Mouse (Mus musculus) hindbrain, postnatal 0 days (tissue): ENCODE data around the gene Fmr1. TPM values are rescaled to one million over a fixed set of nuclear protein-coding genes. Genes with fewer than 3 reads are reported as not detected.
"Not testable (repeated sequence)": the region's sequence is repeated elsewhere in the genome, so short reads cannot be mapped to it uniquely, and the experiment has no call there.

ENCODE experiments used
- ATAC-seq: fragments of 200-750 bp; cut with Nextera tagmentation; 2 replicates; pipeline ENCODE4 v1.8.0; 2017; ENCODE audit warnings: mild to moderate bottlenecking, moderate TSS enrichment, moderate library complexity
- DNase-seq: peaks from one replicate; pipeline ENCODE4 v3.0.0-alpha.2; 2015; ENCODE audit warnings: low spot score
- H3K27ac ChIP-seq: fragments of 300-500 bp; sonication (generic); 2 replicates; pipeline ENCODE4 v1.5.1; 2014; ENCODE audit warnings: mild to moderate bottlenecking
- H3K27me3 ChIP-seq: fragments of 300-500 bp; sonication (generic); 2 replicates; pipeline ENCODE4 v1.6.1; 2014; ENCODE audit warnings: low read length, mixed read lengths; ENCODE audit not compliant: insufficient read depth
- H3K36me3 ChIP-seq: fragments of 300-500 bp; sonication (generic); 2 replicates; pipeline ENCODE4 v1.6.1; 2014; ENCODE audit warnings: low read length, mixed read lengths; ENCODE audit not compliant: insufficient read depth
- H3K4me1 ChIP-seq: fragments of 300-500 bp; sonication (generic); 2 replicates; pipeline ENCODE4 v1.6.1; 2014; ENCODE audit warnings: antibody characterized with exemption, low read length, mixed read lengths; ENCODE audit not compliant: insufficient read depth
- H3K4me2 ChIP-seq: fragments of 300-500 bp; sonication (generic); 2 replicates; pipeline ENCODE4 v1.6.1; 2014; ENCODE audit warnings: low read depth, mild to moderate bottlenecking, low read length, moderate library complexity, mixed read lengths
- H3K4me3 ChIP-seq: fragments of 300-500 bp; sonication (generic); 2 replicates; pipeline ENCODE4 v1.5.1; 2014; ENCODE audit warnings: low read length
- H3K9ac ChIP-seq: fragments of 300-500 bp; sonication (generic); replicated peaks from 2 replicates; pipeline ENCODE4 v1.6.1; 2014; ENCODE audit warnings: mild to moderate bottlenecking, low read length, moderate library complexity, mixed read lengths
- H3K9me3 ChIP-seq: fragments of 300-500 bp; sonication (generic); 2 replicates; pipeline ENCODE4 v1.6.1; 2016; ENCODE audit warnings: low read length, mixed read lengths
- CTCF ChIP-seq: IDR thresholded peaks from 2 replicates; pipeline ENCODE4 v1.5.1; 2016; ENCODE audit warnings: antibody characterized with exemption, control low read depth, low read depth
- WGBS: fragments of 180-500 bp; shearing (Covaris S2); extraction: QIAGEN DNeasy Blood & Tissue Kit; methylation state at CpG from one replicate; pipeline ENCODE4 v1.1.7; 2014; 5-methylcytosine and 5-hydroxymethylcytosine counted together
- polyA plus RNA-seq: library from polyadenylated mRNA; unstranded; fragments of >200 nt; fragmentation: Nextera tagmentation; extraction: Ambion mirVana; gene quantifications from 2 replicates; pipeline ENCODE4 v1.2.1, GENCODE M21; 2015
- total RNA-seq: library from RNA; depleted of rRNA; stranded (reverse); fragments of >200 nt; gene quantifications from 2 replicates; pipeline ENCODE4 v1.2.3, GENCODE M21; 2014; rRNA removed

Fmr1 gene
- total RNA-seq (30.4 and 31.4 TPM in 2 replicates), polyA plus RNA-seq (39.9 and 40.3 TPM in 2 replicates)

DNA sequence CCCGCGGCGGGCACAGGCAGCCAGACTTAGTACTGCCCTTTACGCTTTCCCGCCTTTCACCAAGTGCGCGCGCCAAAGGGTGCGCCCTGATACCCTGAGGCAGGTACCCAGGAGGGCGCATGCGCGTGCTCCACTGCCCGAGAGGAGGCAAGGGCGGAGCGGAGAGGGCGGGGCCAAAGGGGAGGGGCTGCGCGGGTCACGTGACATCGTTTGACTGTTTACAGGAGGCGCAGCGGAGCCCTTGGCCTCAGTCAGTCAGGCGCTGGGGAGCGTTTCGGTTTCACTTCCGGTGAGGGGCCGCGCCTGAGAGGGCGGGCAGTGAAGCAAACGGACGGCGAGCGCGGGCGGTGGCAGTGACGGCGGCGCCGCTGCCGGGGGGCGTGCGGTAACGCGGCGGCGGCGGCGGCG, at the start of gene Fmr1:
Gene Fmr1, plus strand, starts transcription at position 209 of the 408 bp plus-strand sequence.
- peak within 1 kb of the TSS; percentile 68 for H3K9ac ChIP-seq
- H3K27me3 ChIP-seq: no peaks in the 10 kb centered on the region
- peak within 1 kb of the TSS; percentile 57 for H3K4me2 ChIP-seq
- H3K36me3 ChIP-seq: no peaks in the 10 kb centered on the region
- H3K4me3 ChIP-seq: peak within 1 kb of the TSS; percentile 64
- peak; percentile 95 for DNase-seq
- no peaks in the 10 kb centered on the region for H3K9me3 ChIP-seq
- peak within 1 kb of the TSS; percentile 89 for H3K27ac ChIP-seq
- WGBS: 30% methylated on average over 44 of the region's 49 CpGs
- TF ChIP-seq CTCF: peak; percentile 15; the same call in 1 of the 2 replicates
- H3K4me1 ChIP-seq: no peaks in the 10 kb centered on the region
- ATAC-seq: peak; percentile 99

GRCm38 (mm10) chrX:68641603-68642002, 36.7 kb upstream of the Fmr1 start:
- Histone ChIP-seq H3K27ac (no peak overlapping the region), H3K4me3 (no peak overlapping the region), H3K4me1 (no peaks in the 10 kb centered on the region), H3K36me3 (no peaks in the 10 kb centered on the region), H3K27me3 (no peaks in the 10 kb centered on the region), H3K9ac (no peak overlapping the region), H3K4me2 (no peak overlapping the region), H3K9me3 (no peaks in the 10 kb centered on the region)
- DNase-seq (peak; percentile 23), ATAC-seq (no peak)
- WGBS: 56% methylated on average over 1 of the region's 1 CpGs
- peak; percentile 50 for TF ChIP-seq CTCF

DNA sequence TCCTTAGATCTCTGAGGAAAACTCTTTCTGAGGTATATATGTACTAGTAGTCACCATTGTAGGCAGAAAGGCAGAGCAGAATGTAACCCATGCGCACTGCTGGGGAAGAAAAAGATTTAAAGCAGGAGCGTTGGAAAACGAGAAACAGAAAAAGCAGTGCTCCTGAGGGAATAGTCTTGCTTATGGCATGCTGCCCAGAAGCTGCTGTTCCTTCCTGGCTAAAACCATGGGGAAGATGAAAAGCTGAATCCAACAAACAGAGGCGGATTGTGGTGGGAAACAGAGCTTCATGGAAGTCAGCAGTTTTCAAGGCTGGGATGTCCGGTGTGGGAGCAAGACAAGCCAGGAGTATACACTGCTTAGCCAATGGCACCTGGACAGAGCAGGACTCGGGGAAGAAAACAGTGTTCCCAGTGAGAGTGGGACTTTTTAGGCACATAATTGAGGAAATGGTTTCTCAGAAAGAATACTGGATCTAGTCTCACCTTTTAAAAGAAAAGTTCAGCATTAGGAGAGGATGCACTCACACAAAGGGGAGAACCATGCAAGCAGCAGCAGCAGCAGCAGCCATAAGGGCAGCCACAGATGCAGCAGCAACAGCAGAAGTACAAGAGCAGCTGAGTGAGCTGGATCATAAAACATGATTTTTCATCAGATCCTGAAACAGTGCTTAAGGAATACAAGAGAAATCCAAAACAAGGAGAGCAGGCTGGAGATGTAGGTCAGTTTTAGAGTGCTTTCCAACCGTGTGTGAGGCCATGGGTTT, 33.0 kb upstream of the Fmr1 start:
- Histone ChIP-seq H3K27me3 (no peaks in the 10 kb centered on the region), H3K4me3 (no peak overlapping the region), H3K4me1 (no peaks in the 10 kb centered on the region), H3K4me2 (0 out of 2 replicates have a peak overlapping the region, but pooled peaks have one; percentile 24), H3K27ac (peak overlapping the region; percentile 62), H3K9me3 (no peaks in the 10 kb centered on the region), H3K9ac (no peak overlapping the region), H3K36me3 (no peaks in the 10 kb centered on the region)
- no peak for TF ChIP-seq CTCF
- WGBS: 41% methylated on average over 7 of the region's 7 CpGs
- DNase-seq (peak; percentile 71), ATAC-seq (peak; percentile 83)

GRCm38 (mm10) chrX:68677508-68677907, 833 bp upstream of the Fmr1 start:
- no peak overlapping the region for H3K27ac ChIP-seq
- no peaks in the 10 kb centered on the region for H3K27me3 ChIP-seq
- peak overlapping the region; percentile 57; the same call in 1 of the 2 replicates for H3K4me2 ChIP-seq
- H3K9me3 ChIP-seq: no peaks in the 10 kb centered on the region
- WGBS: 50% methylated on average over 1 of the region's 1 CpGs
- H3K36me3 ChIP-seq: no peaks in the 10 kb centered on the region
- H3K4me3 ChIP-seq: no peak overlapping the region
- ATAC-seq: no peak
- H3K4me1 ChIP-seq: no peaks in the 10 kb centered on the region
- DNase-seq: no peak
- no peak overlapping the region for H3K9ac ChIP-seq
- TF ChIP-seq CTCF: no peak

- H3K9me3 ChIP-seq: no peaks in the 10 kb centered on the region
- no peaks in the 10 kb centered on the region for H3K27me3 ChIP-seq
- ATAC-seq (peak; percentile 78), DNase-seq (peak; percentile 37)
- peak overlapping the region; percentile 89 for H3K27ac ChIP-seq
- no peaks in the 10 kb centered on the region for H3K36me3 ChIP-seq
- peak overlapping the region; percentile 64 for H3K4me3 ChIP-seq
- WGBS: 27% methylated on average over 59 of the region's 67 CpGs
- no peak for TF ChIP-seq CTCF
- H3K4me2 ChIP-seq: peak overlapping the region; percentile 53
- H3K9ac ChIP-seq: peak overlapping the region; percentile 68
- H3K4me1 ChIP-seq: no peaks in the 10 kb centered on the region
Measured at GRCm38 (mm10) chrX:68678815-68679486, 610 bp downstream of the Fmr1 start.

- no peaks in the 10 kb centered on the region for H3K27me3 ChIP-seq
- H3K9me3 ChIP-seq: no peaks in the 10 kb centered on the region
- H3K9ac ChIP-seq: no peak overlapping the region
- no peak for ATAC-seq
- TF ChIP-seq CTCF: no peak
- 86% methylated on average over 2 of the region's 2 CpGs for WGBS
- H3K36me3 ChIP-seq: no peaks in the 10 kb centered on the region
- DNase-seq: no peak
- no peaks in the 10 kb centered on the region for H3K4me1 ChIP-seq
- no peak overlapping the region for H3K4me3 ChIP-seq
- no peak overlapping the region for H3K4me2 ChIP-seq
- H3K27ac ChIP-seq: no peak overlapping the region
Measured at GRCm38 (mm10) chrX:68684706-68685105, 6.4 kb downstream of the Fmr1 start.

DNA sequence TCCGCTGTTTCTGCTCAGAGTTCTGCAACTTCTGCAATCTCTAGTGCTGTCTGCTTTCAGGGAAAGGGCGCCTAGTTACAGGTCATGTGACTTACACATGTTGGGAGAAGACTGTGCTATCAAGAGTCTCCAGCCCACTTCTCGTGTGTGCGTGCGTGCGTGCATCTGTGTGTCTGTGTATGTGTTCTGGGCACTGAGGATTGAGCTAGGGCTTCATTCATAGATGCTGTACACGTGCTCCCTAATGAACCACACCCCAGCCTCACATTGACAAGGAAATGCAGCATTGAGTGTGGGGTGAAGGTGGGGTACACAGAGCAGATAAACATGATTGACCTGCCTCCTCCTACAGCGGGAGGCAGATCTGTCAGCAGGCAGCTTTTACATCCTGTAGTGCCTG, 13.6 kb downstream of the Fmr1 start:
- not testable (repeated sequence) for DNase-seq, H3K9ac ChIP-seq, H3K4me3 ChIP-seq, H3K27ac ChIP-seq, ATAC-seq, H3K27me3 ChIP-seq, H3K4me2 ChIP-seq, H3K36me3 ChIP-seq, H3K4me1 ChIP-seq, H3K9me3 ChIP-seq
- WGBS: 84% methylated on average over 8 of the region's 8 CpGs
